Mouse (Mus musculus) limb, embryonic 14.5 days (tissue): ENCODE measurements around the gene Cda. TPM values are rescaled to one million over a fixed set of nuclear protein-coding genes. Genes with fewer than 3 reads are reported as not detected.

Experiments
- ATAC-seq: fragments of 200-750 bp; cut with Nextera tagmentation; 2 replicates; pipeline ENCODE4 v1.8.0; 2017; ENCODE audit warnings: low read depth, moderate number of reproducible peaks, moderate TSS enrichment; ENCODE audit not compliant: low FRiP score
- DNase-seq: peaks from one replicate; pipeline ENCODE4 v3.0.0-alpha.2; 2015; ENCODE audit warnings: low spot score
- H3K27ac ChIP-seq: fragments of 300-500 bp; sonication (generic); replicated peaks from 2 replicates; pipeline ENCODE4 v1.5.1; 2014; ENCODE audit warnings: low read depth, mild to moderate bottlenecking, low read length, moderate library complexity, mixed read lengths
- H3K27me3 ChIP-seq: fragments of 300-500 bp; sonication (generic); 2 replicates; pipeline ENCODE4 v1.6.1; 2014; ENCODE audit warnings: low read length, mixed read lengths; ENCODE audit not compliant: control insufficient read depth, insufficient read depth
- H3K36me3 ChIP-seq: fragments of 300-500 bp; sonication (generic); 2 replicates; pipeline ENCODE4 v1.6.1; 2014; ENCODE audit warnings: mild to moderate bottlenecking, low read length, moderate library complexity, mixed read lengths; ENCODE audit not compliant: control insufficient read depth, insufficient read depth
- H3K4me1 ChIP-seq: fragments of 300-500 bp; sonication (generic); 2 replicates; pipeline ENCODE4 v1.6.1; 2014; ENCODE audit warnings: antibody characterized with exemption, low read length, mixed read lengths; ENCODE audit not compliant: control insufficient read depth, insufficient read depth
- H3K4me2 ChIP-seq: fragments of 300-500 bp; sonication (generic); replicated peaks from 2 replicates; pipeline ENCODE4 v1.6.1; 2014; ENCODE audit warnings: low read depth, mild to moderate bottlenecking, low read length, moderate library complexity; ENCODE audit not compliant: severe bottlenecking
- H3K4me3 ChIP-seq: fragments of 300-500 bp; sonication (generic); replicated peaks from 2 replicates; pipeline ENCODE4 v1.5.1; 2014; ENCODE audit warnings: low read length
- H3K9ac ChIP-seq: fragments of 300-500 bp; sonication (generic); 2 replicates; pipeline ENCODE4 v1.6.1; 2014; ENCODE audit warnings: mild to moderate bottlenecking, low read depth, low read length, moderate library complexity; ENCODE audit not compliant: severe bottlenecking
- H3K9me3 ChIP-seq: fragments of 300-500 bp; sonication (generic); 2 replicates; pipeline ENCODE4 v1.6.1; 2016; ENCODE audit warnings: low read length; ENCODE audit not compliant: control insufficient read depth
- POLR2A ChIP-seq: fragments of 200-500 bp; IDR thresholded peaks from 2 replicates; pipeline ENCODE4 v1.8.0; 2012; ENCODE audit warnings: inconsistent platforms, mild to moderate bottlenecking, moderate library complexity, borderline replicate concordance; ENCODE audit not compliant: insufficient read depth, insufficient read length; ENCODE audit errors: extremely low read depth
- WGBS: fragments of 180-500 bp; shearing (Covaris S2); extraction: QIAGEN DNeasy Blood & Tissue Kit; methylation state at CpG from one replicate; pipeline ENCODE4 v1.1.7; 2014; 5-methylcytosine and 5-hydroxymethylcytosine counted together
- polyA plus RNA-seq, 2 experiments: library from polyadenylated mRNA; depleted of rRNA in 1 of 2; stranded (reverse) in 1 of 2; unstranded in 1 of 2; fragments of >200 nt; fragmentation: Nextera tagmentation in 1 of 2; extraction: Ambion mirVana in 1 of 2; gene quantifications; 2 replicates each; pipeline versions ENCODE4 v1.2.1 to v1.2.3; 2012 to 2014

Gene Cda
- polyA plus RNA-seq (2012; rRNA removed): 4.6 and 5.9 TPM in 2 replicates
- 6.8 and 7.7 TPM in 2 replicates for polyA plus RNA-seq (2014; fragmentation: Nextera tagmentation; extraction: Ambion mirVana)

DNA sequence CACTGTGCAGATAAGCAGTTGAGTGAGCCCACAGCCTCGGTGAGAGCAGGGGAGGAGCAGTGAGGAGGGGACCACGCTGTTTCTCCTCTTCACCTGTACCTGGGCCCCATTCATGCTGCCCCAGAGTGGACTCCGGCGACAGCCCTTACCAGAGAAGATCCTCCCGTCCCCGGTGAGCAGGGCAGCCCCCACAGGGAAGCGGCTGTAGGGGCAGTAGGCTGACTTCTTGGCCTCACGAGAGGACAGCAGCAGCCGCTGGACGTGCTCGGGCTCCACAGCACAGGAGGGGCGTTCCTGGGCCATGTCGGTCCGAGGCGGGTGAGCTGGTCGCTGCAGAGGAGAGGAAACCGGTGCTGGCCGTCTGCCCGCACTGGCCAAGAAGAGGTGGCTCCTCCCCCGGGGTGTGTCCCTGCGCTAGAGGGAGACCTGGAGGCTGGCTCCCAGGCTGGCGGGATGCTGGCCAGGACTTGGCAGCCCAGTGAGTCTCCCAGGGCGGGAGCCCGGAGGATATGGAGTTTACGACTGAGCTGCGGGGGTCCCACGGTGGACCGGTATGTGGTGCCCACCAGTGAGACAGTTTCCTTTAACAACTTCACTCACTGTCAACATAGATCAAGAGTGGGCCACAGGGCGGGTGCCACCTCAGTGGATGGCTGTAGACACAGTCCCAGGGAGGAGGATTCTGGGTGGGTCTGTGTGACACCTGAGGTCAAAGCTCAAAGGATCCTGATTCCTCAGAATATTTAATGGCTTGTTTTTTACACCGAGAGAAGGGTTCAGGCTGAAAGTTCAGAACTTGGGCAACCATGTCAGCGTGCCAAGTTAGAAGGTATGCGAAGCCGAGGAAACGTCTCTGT lies at the start of gene Cda:
TSS of gene Cda (minus strand) at position 352 of the 857 bp plus-strand sequence.
- 9% methylated on average over 33 of the region's 34 CpGs for WGBS
- DNase-seq (peak; percentile 75), ATAC-seq (peak; percentile 57; the same call in 1 of the 2 replicates)
- peak within 1 kb of the TSS; percentile 30 for H3K4me3 ChIP-seq
- H3K36me3 ChIP-seq: no peaks in the 10 kb centered on the region
- H3K9ac ChIP-seq: peak within 1 kb of the TSS; percentile 34
- no peak within 1 kb of the TSS for H3K27ac ChIP-seq
- peaks cover 13% of the 10 kb centered on the region for H3K4me1 ChIP-seq
- no peaks in the 10 kb centered on the region for H3K27me3 ChIP-seq
- H3K9me3 ChIP-seq: no peaks in the 10 kb centered on the region
- peak within 1 kb of the TSS; percentile 51 for H3K4me2 ChIP-seq
- no peak for TF ChIP-seq POLR2A

DNA sequence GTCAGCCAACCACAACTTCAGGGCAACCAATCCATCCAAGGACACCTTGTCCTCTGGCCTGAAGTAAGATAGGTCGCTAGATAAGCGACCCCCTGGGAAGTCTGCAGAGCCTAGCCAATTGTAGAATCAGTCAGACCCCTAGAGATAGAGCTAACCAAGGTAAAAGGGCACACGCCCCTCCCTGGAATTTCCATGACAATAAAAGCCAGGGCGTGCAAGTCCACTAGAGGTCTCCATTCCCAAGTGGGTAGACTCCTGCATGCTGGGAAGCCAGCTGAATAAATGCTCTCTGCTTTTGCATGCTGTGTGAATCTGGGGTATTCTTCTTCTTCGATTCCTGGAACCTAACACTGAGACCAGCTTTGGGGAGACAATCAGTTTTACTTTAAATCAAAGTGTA lies 48.6 kb upstream of the Cda start:
- Histone ChIP-seq H3K27ac (no peak overlapping the region), H3K36me3 (no peaks in the 10 kb centered on the region), H3K4me1 (no peaks in the 10 kb centered on the region), H3K9me3 (no peaks in the 10 kb centered on the region), H3K4me2 (no peak overlapping the region), H3K4me3 (no peak overlapping the region), H3K9ac (no peak overlapping the region), H3K27me3 (no peaks in the 10 kb centered on the region)
- WGBS: 57% methylated on average over 5 of the region's 5 CpGs
- TF ChIP-seq POLR2A: no peak
- DNase-seq (no peak), ATAC-seq (no peak)

DNA sequence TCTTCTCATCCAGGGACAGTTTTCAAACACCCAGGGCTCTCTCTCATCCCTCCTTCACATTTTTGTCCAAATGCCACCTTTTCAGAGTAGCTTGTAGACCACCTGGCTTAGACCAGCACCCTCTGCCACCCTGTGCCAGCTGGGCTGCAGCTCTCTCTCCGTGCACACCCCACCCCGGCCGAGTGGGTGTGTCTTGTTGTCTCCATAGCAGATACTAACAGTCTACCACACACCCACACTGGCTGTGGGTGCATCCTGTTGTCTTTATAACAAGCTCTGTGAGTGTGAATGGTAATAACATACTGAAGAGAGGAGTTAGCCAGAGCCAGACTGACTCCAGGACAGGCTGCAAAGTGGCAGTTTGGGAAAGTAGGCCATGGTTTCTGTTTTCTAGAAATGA lies 48.2 kb upstream of the Cda start:
- H3K9me3 ChIP-seq: no peaks in the 10 kb centered on the region
- no peaks in the 10 kb centered on the region for H3K4me1 ChIP-seq
- WGBS: 77% methylated on average over 3 of the region's 3 CpGs
- H3K27ac ChIP-seq: no peak overlapping the region
- no peaks in the 10 kb centered on the region for H3K36me3 ChIP-seq
- H3K9ac ChIP-seq: no peak overlapping the region
- H3K27me3 ChIP-seq: peaks cover under 1% of the 10 kb centered on the region; the same call in 1 of the 2 replicates
- ATAC-seq (no peak), DNase-seq (no peak)
- no peak overlapping the region for H3K4me3 ChIP-seq
- H3K4me2 ChIP-seq: no peak overlapping the region
- no peak for TF ChIP-seq POLR2A

DNA sequence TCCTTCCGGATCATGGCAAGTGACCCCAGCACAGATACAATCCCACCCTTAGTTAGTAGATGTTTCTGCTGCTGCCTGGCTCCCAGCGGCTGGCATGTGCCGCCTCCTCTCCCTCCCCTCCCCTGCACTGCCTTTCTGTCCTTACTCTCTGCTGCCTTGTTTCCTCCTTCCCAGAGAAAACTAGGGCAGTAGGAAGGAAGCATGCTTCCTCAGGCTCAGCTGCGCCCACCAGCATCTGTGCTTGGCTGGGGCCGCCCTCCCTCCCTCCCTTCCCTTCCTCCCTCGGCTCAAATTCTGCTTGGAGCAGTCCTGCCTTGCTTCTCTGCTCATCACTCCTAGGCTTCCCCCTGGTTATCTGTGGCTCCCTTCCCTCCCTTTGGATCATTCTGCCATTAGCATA lies 46.9 kb upstream of the Cda start:
- no peak overlapping the region for H3K4me2 ChIP-seq
- peaks cover 7% of the 10 kb centered on the region for H3K27me3 ChIP-seq
- H3K4me3 ChIP-seq: no peak overlapping the region
- TF ChIP-seq POLR2A: no peak
- no peaks in the 10 kb centered on the region for H3K9me3 ChIP-seq
- DNase-seq (no peak), ATAC-seq (no peak)
- WGBS: 20% methylated on average over 6 of the region's 6 CpGs
- no peaks in the 10 kb centered on the region for H3K4me1 ChIP-seq
- no peaks in the 10 kb centered on the region for H3K36me3 ChIP-seq
- no peak overlapping the region for H3K9ac ChIP-seq
- no peak overlapping the region for H3K27ac ChIP-seq

DNA sequence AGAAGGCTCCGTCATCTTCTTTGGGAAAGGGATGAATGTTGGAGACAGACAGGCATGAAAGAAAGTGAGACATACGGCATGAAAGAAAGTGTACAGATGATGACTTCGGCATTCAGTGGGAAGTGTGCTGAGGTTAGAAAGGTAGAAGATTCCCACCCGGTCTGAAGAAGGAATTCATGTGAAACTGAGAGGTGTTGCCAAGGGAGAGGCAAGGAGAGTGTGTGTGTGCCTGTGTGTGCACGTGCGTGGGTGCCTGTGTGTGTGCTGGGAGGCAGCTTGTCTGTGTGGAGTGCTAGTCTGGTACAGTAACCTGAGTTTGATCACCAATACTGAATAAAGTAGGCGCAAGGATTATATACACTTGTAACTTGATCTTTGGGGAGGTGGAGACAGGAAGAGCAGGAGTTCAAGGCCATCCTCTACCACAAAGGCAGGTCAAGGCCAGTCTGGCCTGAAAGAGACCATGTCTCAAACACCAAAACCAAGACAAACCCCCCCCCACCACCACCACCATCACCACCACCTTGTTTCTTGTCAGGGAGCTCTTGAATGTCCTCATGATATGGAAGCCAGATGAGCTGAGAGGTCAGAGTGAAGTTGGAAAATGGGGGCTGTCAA lies 43.8 kb upstream of the Cda start:
- TF ChIP-seq POLR2A: no peak

More for the DNA sequence above, 43.8 kb upstream of the Cda start:
- Histone ChIP-seq H3K36me3 (no peaks in the 10 kb centered on the region), H3K4me2 (no peak overlapping the region), H3K27ac (no peak overlapping the region), H3K27me3 (peaks cover 7% of the 10 kb centered on the region), H3K9ac (no peak overlapping the region), H3K4me3 (no peak overlapping the region), H3K4me1 (no peaks in the 10 kb centered on the region), H3K9me3 (no peaks in the 10 kb centered on the region)
- no peak for ATAC-seq
- DNase-seq: no peak
- WGBS: 50% methylated on average over 7 of the region's 7 CpGs
